Mouse (Mus musculus) cerebellum, adult 2 months (tissue): ENCODE measurements around the gene Bloc1s3. TPM values are rescaled to one million over a fixed set of nuclear protein-coding genes. Genes with fewer than 3 reads are reported as not detected.

Experiments
- DNase-seq, 2 experiments: peaks; one replicate each; pipeline ENCODE4 v3.0.0; 2021
- H3K27ac ChIP-seq: fragments of 200-500 bp; 2 replicates; pipeline ENCODE4 v1.5.1; 2012; ENCODE audit warnings: low read length, control low read depth, inconsistent platforms; ENCODE audit not compliant: insufficient read depth
- H3K27me3 ChIP-seq: fragments of 200-500 bp; 2 replicates; pipeline ENCODE4 v1.6.1; 2012; ENCODE audit warnings: inconsistent platforms, mild to moderate bottlenecking, low read length, moderate library complexity; ENCODE audit not compliant: control insufficient read depth, insufficient read depth
- H3K4me1 ChIP-seq: fragments of 200-500 bp; 2 replicates; pipeline ENCODE4 v1.6.1; 2011; ENCODE audit warnings: low read length; ENCODE audit not compliant: control insufficient read depth, insufficient read depth
- H3K4me3 ChIP-seq: fragments of 200-500 bp; replicated peaks from 2 replicates; pipeline ENCODE3; 2011; ENCODE audit warnings: mild to moderate bottlenecking, low read depth, low read length, control low read depth; ENCODE audit not compliant: insufficient read depth
- CTCF ChIP-seq: fragments of 200-500 bp; IDR thresholded peaks from 2 replicates; pipeline ENCODE4 v1.5.1; 2011; ENCODE audit warnings: low read depth, mild to moderate bottlenecking, control low read depth, low read length, moderate library complexity, borderline replicate concordance; ENCODE audit not compliant: insufficient read depth
- POLR2A ChIP-seq: fragments of 200-500 bp; IDR thresholded peaks from 2 replicates; pipeline ENCODE4 v1.6.1; 2011; ENCODE audit warnings: low read length, control low read depth, borderline replicate concordance; ENCODE audit not compliant: insufficient read depth
- WGBS: fragments of 180-500 bp; shearing (Covaris S2); methylation state at CpG from one replicate; pipeline ENCODE4 v1.1.7; 2018; 5-methylcytosine and 5-hydroxymethylcytosine counted together
- polyA plus RNA-seq: library from polyadenylated mRNA; depleted of rRNA; stranded (reverse); fragments of >200 nt; gene quantifications from 2 replicates; pipeline ENCODE4 v1.2.3, GENCODE M21; 2012

The Bloc1s3 gene
- polyA plus RNA-seq, 1 experiment = 9.2 TPM

- DNase-seq = no peak
- no peak for TF ChIP-seq CTCF
- no peak for TF ChIP-seq POLR2A
- H3K27me3 ChIP-seq = no peaks in the 10 kb centered on the region
- whole genome bisulfite sequencing = 92% methylated on average over 1 of the region's 1 CpGs
- no peak overlapping the region for H3K27ac ChIP-seq
- H3K4me1 ChIP-seq = peaks cover 15% of the 10 kb centered on the region
- no peak overlapping the region for H3K4me3 ChIP-seq
These were observed 47.7 kb downstream of the Bloc1s3 start for GRCm38 (mm10) chr7:19460500-19460899.

- WGBS = 18% methylated on average over 6 of the region's 6 CpGs
- no peaks in the 10 kb centered on the region for H3K27me3 ChIP-seq
- peak overlapping the region; percentile 100 for H3K4me3 ChIP-seq
- peaks cover 15% of the 10 kb centered on the region for H3K4me1 ChIP-seq
- no peak for DNase-seq
- TF ChIP-seq CTCF (no peak), POLR2A (no peak)
- peak overlapping the region; percentile 44 for H3K27ac ChIP-seq
These were observed 48.9 kb downstream of the Bloc1s3 start for GRCm38 (mm10) chr7:19459144-19459870.

- 1% methylated on average over 34 of the region's 42 CpGs for WGBS
- Histone ChIP-seq H3K4me1 (peaks cover 15% of the 10 kb centered on the region), H3K27ac (peak within 1 kb of the TSS; percentile 44), H3K27me3 (no peaks in the 10 kb centered on the region), H3K4me3 (peak within 1 kb of the TSS; percentile 100)
- DNase-seq = peak; percentile 74 to 80
- TF ChIP-seq POLR2A (peak; percentile 26; the same call in 1 of the 2 replicates), CTCF (no peak)
These were observed 49.5 kb downstream of the Bloc1s3 start, which contains the start of gene Mark4 for GRCm38 (mm10) chr7:19458591-19459111. Gene Mark4 (minus strand): TSS chr7:19458821.

GRCm38 (mm10) chr7:19458072-19458486, 50.1 kb downstream of the Bloc1s3 start:
- TF ChIP-seq POLR2A (no peak), CTCF (no peak)
- Histone ChIP-seq H3K4me1 (peaks cover 15% of the 10 kb centered on the region), H3K4me3 (peak overlapping the region; percentile 100), H3K27ac (no peak overlapping the region), H3K27me3 (no peaks in the 10 kb centered on the region)
- peak; percentile 39 to 58 for DNase-seq
- 0% methylated on average over 31 of the region's 31 CpGs for WGBS

GRCm38 (mm10) chr7:19457414-19458071, 50.6 kb downstream of the Bloc1s3 start:
- 3% methylated on average over 14 of the region's 14 CpGs for WGBS
- Histone ChIP-seq H3K4me3 (peak overlapping the region; percentile 100), H3K4me1 (peaks cover 15% of the 10 kb centered on the region), H3K27me3 (no peaks in the 10 kb centered on the region), H3K27ac (no peak overlapping the region)
- DNase-seq = peak in 1 of 2 experiments; percentile 36
- TF ChIP-seq POLR2A (no peak), CTCF (no peak)

GRCm38 (mm10) chr7:19456628-19457027, 51.5 kb downstream of the Bloc1s3 start:
- H3K4me3 ChIP-seq = peak overlapping the region; percentile 15
- 67% methylated on average over 7 of the region's 7 CpGs for WGBS

GRCm38 (mm10) chr7:19455819-19456495, 52.2 kb downstream of the Bloc1s3 start:
- no peak overlapping the region for H3K4me3 ChIP-seq
- H3K4me1 ChIP-seq = peaks cover 15% of the 10 kb centered on the region
- DNase-seq = peak; percentile 34 to 41
- whole genome bisulfite sequencing = 5% methylated on average over 11 of the region's 11 CpGs
- TF ChIP-seq CTCF (no peak), POLR2A (no peak)
- H3K27me3 ChIP-seq = no peaks in the 10 kb centered on the region
- no peak overlapping the region for H3K27ac ChIP-seq

More at GRCm38 (mm10) chr7:19456628-19457027, 51.5 kb downstream of the Bloc1s3 start:
- TF ChIP-seq POLR2A = no peak
- no peak for TF ChIP-seq CTCF
- Histone ChIP-seq H3K27me3 (no peaks in the 10 kb centered on the region), H3K27ac (no peak overlapping the region), H3K4me1 (peaks cover 15% of the 10 kb centered on the region)
- no peak for DNase-seq
